Mouse (Mus musculus): ENCODE measurements around the gene Sgcb. TPM values are rescaled to one million over a fixed set of nuclear protein-coding genes. Genes with fewer than 3 reads are reported as not detected.

Gene Sgcb
- total RNA-seq (2023) = 10 to 100 TPM; 11.4 to 16.5 TPM

GRCm38 (mm10) chr5:73647261-73647900, at the start of gene Sgcb:
Gene Sgcb (minus strand): TSS chr5:73647790.

GRCm38 (mm10) chr5:73651061-73651854, 3.7 kb upstream of the Sgcb start, which contains the start of gene Spata18:
Gene Spata18 (plus strand): TSS chr5:73651379.

GRCm38 (mm10) chr5:73632291-73632690, 15.3 kb downstream of the Sgcb start, which contains the start of gene Lrrc66:
Gene Lrrc66 (minus strand): TSS chr5:73632526.

Other genes with a start within 250 kb of the Sgcb start
- gene Cwh43, start 241.7 kb downstream of the Sgcb start, total RNA-seq (2023) = not detected
- gene Dcun1d4, start 166.8 kb downstream of the Sgcb start, total RNA-seq (2023) = 10 to 100 TPM; 12.6 TPM
- not detected for gene Lrrc66, start 15.3 kb downstream of the Sgcb start, total RNA-seq (2023)
- gene Spata18, start 3.6 kb upstream of the Sgcb start, total RNA-seq (2023) = not detected

Measured in B cell, adult 67 days (primary cell).